ENCODE assay signal across 7 mouse cellular contexts in genomic region chr11:106065923-106066571, GRCm38 (mm10). TPM values are rescaled to one million over a fixed set of nuclear protein-coding genes. Genes with fewer than 3 reads are reported as not detected.
DNase-seq lines count a peak whose midpoint lies in the region; ATAC-seq lines count a peak whose summit lies in the region.

Taco1 (plus strand) TSS chr11:106066061.

- H3K36me3 ChIP-seq in embryonic facial prominence, embryonic 11.5 days (replicated peaks; ENCODE audit: control insufficient read depth, insufficient read depth, low read depth, low read length), result no peaks in the 10 kb centered on the region
- peaks cover 16% of the 10 kb centered on the region for H3K36me3 ChIP-seq in limb, embryonic 10.5 days
- no peaks in the 10 kb centered on the region for H3K36me3 ChIP-seq in midbrain, embryonic 13.5 days

- H3K9ac ChIP-seq in embryonic facial prominence, embryonic 11.5 days (replicated peaks; ENCODE audit: low read length), result peak within 1 kb of the TSS; percentile 88
- H3K9ac ChIP-seq in midbrain, embryonic 13.5 days (replicated peaks), result peak within 1 kb of the TSS; percentile 88

- H3K27me3 ChIP-seq in embryonic facial prominence, embryonic 11.5 days (ENCODE audit: control insufficient read depth, insufficient read depth, low read length), result no peaks in the 10 kb centered on the region
- H3K27me3 ChIP-seq in limb, embryonic 10.5 days (ENCODE audit: low read depth, poor library complexity, severe bottlenecking), result no peaks in the 10 kb centered on the region
- H3K27me3 ChIP-seq in midbrain, embryonic 13.5 days, result no peaks in the 10 kb centered on the region

- H3K9me3 ChIP-seq in embryonic facial prominence, embryonic 11.5 days (replicated peaks; ENCODE audit: control insufficient read depth, low read length), result no peaks in the 10 kb centered on the region
- no peaks in the 10 kb centered on the region for H3K9me3 ChIP-seq in limb, embryonic 10.5 days (replicated peaks)
- no peaks in the 10 kb centered on the region for H3K9me3 ChIP-seq in midbrain, embryonic 13.5 days

- H3K4me1 ChIP-seq in embryonic facial prominence, embryonic 11.5 days (ENCODE audit: control insufficient read depth, insufficient read depth, low read length), result no peaks in the 10 kb centered on the region
- H3K4me1 ChIP-seq in limb, embryonic 10.5 days, result peaks cover 12% of the 10 kb centered on the region
- H3K4me1 ChIP-seq in midbrain, embryonic 13.5 days (replicated peaks), result peaks cover 15% of the 10 kb centered on the region

- peak within 1 kb of the TSS; percentile 67 for H3K4me2 ChIP-seq in embryonic facial prominence, embryonic 11.5 days (ENCODE audit: low read depth, low read length)
- peak within 1 kb of the TSS; percentile 93 for H3K4me2 ChIP-seq in midbrain, embryonic 13.5 days (replicated peaks)

- peak; percentile 94 for ATAC-seq in embryonic facial prominence, embryonic 11.5 days (replicated peaks; ENCODE audit: insufficient number of reproducible peaks, low FRiP score, low TSS enrichment, low read depth)
- peak; percentile 97 for ATAC-seq in granulocyte monocyte progenitor cell, adult 5-6 weeks (replicated peaks; ENCODE audit: poor library complexity, severe bottlenecking)
- ATAC-seq in midbrain, embryonic 13.5 days, result peak; percentile 99

- H3K4me3 ChIP-seq in embryonic facial prominence, embryonic 11.5 days (ENCODE audit: low read depth, low read length), result peak within 1 kb of the TSS; percentile 86
- H3K4me3 ChIP-seq in limb, embryonic 10.5 days, result peak within 1 kb of the TSS; percentile 91
- peak within 1 kb of the TSS; percentile 89 for H3K4me3 ChIP-seq in midbrain, embryonic 13.5 days (replicated peaks)

- DNase-seq in adrenal gland, postnatal 14 days, result peak; percentile 97
- peak; percentile 96 for DNase-seq in embryonic facial prominence, embryonic 11.5 days (ENCODE audit: low spot score)
- peak; percentile 95 for DNase-seq in kidney, adult 11 months
- DNase-seq in limb, embryonic 10.5 days (ENCODE audit: low spot score), result peak; percentile 95
- DNase-seq in spleen, adult 12 weeks (ENCODE audit: low spot score), result peak; percentile 86

- under 1% methylated on average over 49 of the region's 49 CpGs for WGBS in embryonic facial prominence, embryonic 11.5 days
- WGBS in limb, embryonic 10.5 days, result under 1% methylated on average over 49 of the region's 49 CpGs
- under 1% methylated on average over 49 of the region's 49 CpGs for WGBS in midbrain, embryonic 13.5 days

- H3K27ac ChIP-seq in embryonic facial prominence, embryonic 11.5 days (replicated peaks; ENCODE audit: low read depth, low read length), result peak within 1 kb of the TSS; percentile 79
- H3K27ac ChIP-seq in limb, embryonic 10.5 days, result peak within 1 kb of the TSS; percentile 85
- peak within 1 kb of the TSS; percentile 71 for H3K27ac ChIP-seq in midbrain, embryonic 13.5 days

RNA-seq across cellular contexts. Expression of gene Taco1, which starts in this region (rescaled TPM):
- total RNA-seq in adrenal gland, postnatal 14 days (2021), result 41.4 and 47.1 TPM in 2 replicates
- 11.1 and 11.4 TPM in 2 replicates for polyA plus RNA-seq in embryonic facial prominence, embryonic 11.5 days (2014; fragmentation: Nextera tagmentation; extraction: Ambion mirVana)
- total RNA-seq in granulocyte monocyte progenitor cell, adult 5-6 weeks (2014; fragmentation: Nextera tagmentation), result 6.9 and 8.9 TPM in 2 replicates
- total RNA-seq in granulocyte monocyte progenitor cell, adult 5-6 weeks (2017), result 11.1 and 19.2 TPM in 2 replicates
- 14.3 and 14.6 TPM in 2 replicates for polyA plus RNA-seq in limb, embryonic 10.5 days (2016; fragmentation: Nextera tagmentation; extraction: Ambion mirVana)
- polyA plus RNA-seq in midbrain, embryonic 13.5 days (2015; fragmentation: Nextera tagmentation; extraction: Ambion mirVana), result 8.3 and 9.6 TPM in 2 replicates

Comparison
In these comparisons a context has a peak if more than half of its experiments do, and no peak if none do; other contexts are left out.
1. Peak in every context shown above with its lines: DNase-seq, ATAC-seq, H3K4me3 ChIP-seq and H3K27ac ChIP-seq.